Mouse (Mus musculus): Measurements from ENCODE around the gene Brd3os. TPM values are rescaled to one million over a fixed set of nuclear protein-coding genes. Genes with fewer than 3 reads are reported as not detected.

Brd3os gene
- polyA plus RNA-seq (2014; fragmentation: Nextera tagmentation; extraction: Ambion mirVana) = 15.0 and 17.3 TPM in 2 replicates

DNA sequence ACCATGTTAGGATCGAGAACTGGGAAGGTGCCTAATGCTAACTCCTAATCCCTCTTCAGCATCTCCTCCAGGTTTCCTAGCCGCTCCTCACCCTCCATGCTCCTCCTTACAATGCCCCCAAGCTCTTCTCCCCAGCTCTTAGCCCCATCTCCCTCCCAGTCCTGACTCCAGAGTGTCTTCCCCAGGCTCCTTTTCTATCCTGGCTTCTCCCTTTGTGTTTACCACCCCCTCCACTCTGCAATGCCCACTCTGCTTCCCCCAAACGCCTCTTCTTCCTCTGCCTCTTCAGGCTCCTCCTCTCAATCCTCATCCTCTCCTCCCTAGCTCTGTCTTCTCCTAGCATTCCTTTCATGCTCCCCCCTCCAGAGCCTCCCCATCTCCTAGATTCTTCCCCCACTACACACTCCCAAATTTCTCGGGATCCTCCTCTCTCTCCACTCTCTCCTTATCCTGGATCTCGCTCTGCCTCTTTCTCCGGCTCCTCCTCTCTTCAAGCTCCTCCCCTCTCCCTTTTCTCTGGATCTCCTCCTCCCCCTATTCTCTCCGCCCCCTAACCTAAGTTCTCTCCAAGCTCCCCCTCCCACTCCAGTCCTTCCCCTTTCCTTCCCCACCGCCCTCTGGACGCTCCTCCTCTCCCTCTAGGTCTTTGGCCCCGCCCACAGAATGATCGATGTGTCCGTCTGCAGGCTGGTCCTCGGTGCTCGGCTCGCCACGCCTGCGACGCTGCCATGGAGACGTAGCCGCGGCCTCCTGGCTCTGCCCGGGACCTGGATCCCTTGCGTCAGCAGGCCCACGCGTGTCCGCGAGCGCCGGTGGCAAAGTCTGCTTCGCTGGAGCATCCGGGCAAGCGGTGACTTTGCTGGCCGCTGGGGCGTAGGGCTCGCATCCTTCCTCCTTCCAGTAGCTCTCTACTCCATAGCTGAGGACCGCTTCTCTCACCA, at the start of gene Brd3os:
TSS of gene Brd3os (plus strand) at position 558 of the 941 bp plus-strand sequence.
- H3K9ac ChIP-seq (ENCODE audit: low read depth, low read length) = peak within 1 kb of the TSS; percentile 80
- H3K4me2 ChIP-seq (replicated peaks; ENCODE audit: low read depth, low read length) = peak within 1 kb of the TSS; percentile 86
- DNase-seq (ENCODE audit: low spot score) (peak; percentile 100), ATAC-seq (ENCODE audit: low FRiP score) (peak; percentile 91)
- peak within 1 kb of the TSS; percentile 75 for H3K27ac ChIP-seq (ENCODE audit: low read depth, low read length)
- no peaks in the 10 kb centered on the region for H3K27me3 ChIP-seq (ENCODE audit: control insufficient read depth, insufficient read depth, low read length)
- no peaks in the 10 kb centered on the region for H3K36me3 ChIP-seq (ENCODE audit: control insufficient read depth, insufficient read depth, low read length)
- H3K9me3 ChIP-seq (ENCODE audit: control insufficient read depth, low read length) = no peaks in the 10 kb centered on the region
- 2% methylated on average over 36 of the region's 36 CpGs for WGBS
- H3K4me1 ChIP-seq (replicated peaks; ENCODE audit: control insufficient read depth, insufficient read depth, low read length) = peaks cover 2% of the 10 kb centered on the region; the same call in 1 of the 2 replicates
- H3K4me3 ChIP-seq (ENCODE audit: low read depth, low read length) = peak within 1 kb of the TSS; percentile 64

DNA sequence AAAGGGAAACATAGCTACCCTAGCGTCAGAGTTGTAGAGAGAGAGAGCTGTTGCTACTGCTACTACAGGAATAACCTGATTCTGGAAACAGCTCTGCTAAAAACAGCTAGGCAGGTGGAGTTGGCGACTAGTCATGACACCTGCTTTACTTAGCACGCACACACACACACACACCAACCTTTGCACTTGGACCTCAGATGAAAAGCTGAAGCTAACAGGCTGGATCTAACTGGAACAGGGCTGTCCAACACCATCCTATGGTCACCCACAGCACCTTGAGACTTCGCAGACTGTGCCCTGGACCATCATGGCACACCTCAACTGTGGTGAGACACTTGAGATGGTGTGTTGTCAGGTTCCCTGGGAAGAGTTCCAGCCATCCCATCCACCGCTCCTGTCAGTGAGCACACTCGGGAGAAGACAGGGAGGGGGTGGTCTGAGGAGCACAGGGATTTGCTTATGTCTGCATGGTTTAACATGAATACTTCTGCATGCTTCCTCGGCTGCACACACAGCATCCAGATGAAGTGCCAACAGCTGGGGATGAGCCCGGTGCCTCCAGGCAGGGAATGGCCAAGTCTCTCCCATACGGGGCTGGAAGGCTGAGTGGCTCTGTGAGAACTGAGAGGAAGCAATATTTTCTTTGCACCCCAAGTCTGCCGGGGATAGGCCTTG, 47.8 kb upstream of the Brd3os start:
- H3K4me2 ChIP-seq (replicated peaks; ENCODE audit: low read depth, low read length) = no peak overlapping the region
- no peak overlapping the region for H3K9ac ChIP-seq (ENCODE audit: low read depth, low read length)
- peaks cover 23% of the 10 kb centered on the region for H3K4me1 ChIP-seq (replicated peaks; ENCODE audit: control insufficient read depth, insufficient read depth, low read length)
- WGBS = 68% methylated on average over 10 of the region's 10 CpGs
- no peak overlapping the region for H3K4me3 ChIP-seq (ENCODE audit: low read depth, low read length)
- peak; percentile 25 for DNase-seq (ENCODE audit: low spot score)
- no peaks in the 10 kb centered on the region for H3K27me3 ChIP-seq (ENCODE audit: control insufficient read depth, insufficient read depth, low read length)
- no peak overlapping the region for H3K27ac ChIP-seq (ENCODE audit: low read depth, low read length)
- H3K9me3 ChIP-seq (ENCODE audit: control insufficient read depth, low read length) = no peaks in the 10 kb centered on the region
- peak; percentile 28; the same call in 1 of the 2 replicates for ATAC-seq (ENCODE audit: low FRiP score)
- H3K36me3 ChIP-seq (ENCODE audit: control insufficient read depth, insufficient read depth, low read length) = no peaks in the 10 kb centered on the region

DNA sequence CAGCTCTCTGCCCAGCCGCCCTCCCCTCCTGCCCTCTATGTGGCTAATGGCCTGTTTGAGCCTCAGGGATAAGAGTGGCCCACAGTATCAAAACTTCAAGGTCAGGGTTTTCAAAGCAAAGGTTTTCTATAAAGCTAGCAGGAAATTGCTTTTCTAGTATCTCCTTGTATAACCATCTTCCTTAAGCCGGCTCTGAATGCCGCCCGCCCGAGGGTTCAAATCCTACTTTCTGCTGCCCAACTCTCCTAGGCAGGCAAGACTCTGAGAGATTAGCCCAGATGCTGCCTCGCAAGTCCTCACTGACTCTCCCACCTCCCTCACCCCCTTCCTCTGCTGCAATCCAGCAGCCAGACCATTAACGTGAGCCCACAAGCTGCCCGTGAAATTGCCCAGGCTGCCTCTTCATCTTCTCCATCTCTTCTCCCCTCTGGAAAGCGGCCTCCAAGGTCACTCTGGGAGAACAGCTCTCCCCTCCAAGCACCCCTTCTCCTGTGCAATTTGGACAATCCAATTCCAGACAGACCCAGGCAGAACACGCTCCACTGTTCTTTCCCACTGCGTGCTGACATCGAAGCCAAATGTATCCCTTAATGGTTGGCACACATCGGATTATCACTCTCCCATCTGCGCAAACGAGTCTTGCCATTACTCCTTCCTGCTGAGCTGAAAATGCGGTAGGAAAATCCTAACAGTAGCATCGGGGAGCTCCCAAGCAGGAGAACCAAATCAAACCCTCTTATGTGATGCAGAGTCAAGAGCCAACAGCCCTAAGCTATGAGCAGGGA, 45.3 kb upstream of the Brd3os start:
- Histone ChIP-seq H3K9me3 (ENCODE audit: control insufficient read depth, low read length) (no peaks in the 10 kb centered on the region), H3K4me1 (replicated peaks; ENCODE audit: control insufficient read depth, insufficient read depth, low read length) (peaks cover 13% of the 10 kb centered on the region), H3K36me3 (ENCODE audit: control insufficient read depth, insufficient read depth, low read length) (no peaks in the 10 kb centered on the region), H3K27ac (ENCODE audit: low read depth, low read length) (no peak overlapping the region), H3K9ac (ENCODE audit: low read depth, low read length) (no peak overlapping the region), H3K4me2 (replicated peaks; ENCODE audit: low read depth, low read length) (no peak overlapping the region), H3K27me3 (ENCODE audit: control insufficient read depth, insufficient read depth, low read length) (no peaks in the 10 kb centered on the region), H3K4me3 (ENCODE audit: low read depth, low read length) (no peak overlapping the region)
- WGBS = 64% methylated on average over 17 of the region's 17 CpGs
- ATAC-seq (ENCODE audit: low FRiP score) (no peak), DNase-seq (ENCODE audit: low spot score) (no peak)

DNA sequence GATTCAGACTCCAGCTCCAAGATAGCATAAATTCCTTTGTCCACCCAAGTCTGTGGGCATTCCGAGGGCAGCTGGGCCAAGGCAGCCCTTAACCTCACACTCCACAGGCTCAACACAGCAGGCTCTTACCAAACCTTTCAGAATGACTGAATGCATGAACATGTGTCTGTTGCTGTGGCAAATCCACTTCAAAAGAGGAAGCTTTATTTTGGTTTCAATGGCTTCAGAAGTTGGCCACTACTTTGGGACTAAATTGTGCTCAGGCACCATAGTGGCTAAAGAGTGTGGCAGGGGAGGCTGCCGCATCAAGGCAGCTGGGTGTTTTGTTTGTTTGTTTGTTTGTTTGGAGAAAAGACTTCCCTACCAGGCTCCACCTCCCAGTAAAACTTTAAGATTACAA, 42.0 kb upstream of the Brd3os start:
- no peaks in the 10 kb centered on the region for H3K36me3 ChIP-seq (ENCODE audit: control insufficient read depth, insufficient read depth, low read length)
- H3K27me3 ChIP-seq (ENCODE audit: control insufficient read depth, insufficient read depth, low read length) = no peaks in the 10 kb centered on the region
- no peak overlapping the region for H3K4me2 ChIP-seq (replicated peaks; ENCODE audit: low read depth, low read length)
- no peaks in the 10 kb centered on the region for H3K9me3 ChIP-seq (ENCODE audit: control insufficient read depth, low read length)
- ATAC-seq (ENCODE audit: low FRiP score) = no peak
- H3K9ac ChIP-seq (ENCODE audit: low read depth, low read length) = no peak overlapping the region
- H3K27ac ChIP-seq (ENCODE audit: low read depth, low read length) = no peak overlapping the region
- WGBS = 91% methylated on average over 2 of the region's 2 CpGs
- no peak overlapping the region for H3K4me3 ChIP-seq (ENCODE audit: low read depth, low read length)
- no peak for DNase-seq (ENCODE audit: low spot score)
- peaks cover 7% of the 10 kb centered on the region for H3K4me1 ChIP-seq (replicated peaks; ENCODE audit: control insufficient read depth, insufficient read depth, low read length)

DNA sequence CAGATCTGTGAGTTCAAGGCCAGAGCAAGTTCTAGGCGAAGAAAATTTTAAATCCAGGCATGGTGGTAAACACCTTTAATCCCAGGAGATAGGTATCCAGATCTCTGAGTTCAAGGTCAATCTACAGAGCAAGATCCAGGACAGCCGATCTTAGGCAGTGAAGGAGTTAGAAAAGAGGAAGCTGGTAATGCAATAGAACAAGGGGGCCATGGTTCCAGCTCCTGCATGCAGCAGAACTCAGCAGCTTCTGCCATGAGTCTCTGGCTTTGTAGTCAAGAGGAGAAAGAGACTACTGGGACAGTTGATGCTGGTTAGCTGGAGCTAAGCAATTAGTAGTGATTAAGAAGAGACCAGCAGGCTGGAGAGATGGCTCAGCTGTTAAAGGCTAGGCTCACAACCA, 40.6 kb upstream of the Brd3os start:
- no peak overlapping the region for H3K9ac ChIP-seq (ENCODE audit: low read depth, low read length)
- no peak overlapping the region for H3K27ac ChIP-seq (ENCODE audit: low read depth, low read length)
- H3K4me2 ChIP-seq (replicated peaks; ENCODE audit: low read depth, low read length) = no peak overlapping the region
- no peaks in the 10 kb centered on the region for H3K9me3 ChIP-seq (ENCODE audit: control insufficient read depth, low read length)
- no peaks in the 10 kb centered on the region for H3K36me3 ChIP-seq (ENCODE audit: control insufficient read depth, insufficient read depth, low read length)
- DNase-seq (ENCODE audit: low spot score) (no peak), ATAC-seq (ENCODE audit: low FRiP score) (no peak)
- no peak overlapping the region for H3K4me3 ChIP-seq (ENCODE audit: low read depth, low read length)
- H3K4me1 ChIP-seq (replicated peaks; ENCODE audit: control insufficient read depth, insufficient read depth, low read length) = peaks cover 4% of the 10 kb centered on the region; the same call in 1 of the 2 replicates
- H3K27me3 ChIP-seq (ENCODE audit: control insufficient read depth, insufficient read depth, low read length) = no peaks in the 10 kb centered on the region
- 94% methylated on average over 2 of the region's 2 CpGs for WGBS

DNA sequence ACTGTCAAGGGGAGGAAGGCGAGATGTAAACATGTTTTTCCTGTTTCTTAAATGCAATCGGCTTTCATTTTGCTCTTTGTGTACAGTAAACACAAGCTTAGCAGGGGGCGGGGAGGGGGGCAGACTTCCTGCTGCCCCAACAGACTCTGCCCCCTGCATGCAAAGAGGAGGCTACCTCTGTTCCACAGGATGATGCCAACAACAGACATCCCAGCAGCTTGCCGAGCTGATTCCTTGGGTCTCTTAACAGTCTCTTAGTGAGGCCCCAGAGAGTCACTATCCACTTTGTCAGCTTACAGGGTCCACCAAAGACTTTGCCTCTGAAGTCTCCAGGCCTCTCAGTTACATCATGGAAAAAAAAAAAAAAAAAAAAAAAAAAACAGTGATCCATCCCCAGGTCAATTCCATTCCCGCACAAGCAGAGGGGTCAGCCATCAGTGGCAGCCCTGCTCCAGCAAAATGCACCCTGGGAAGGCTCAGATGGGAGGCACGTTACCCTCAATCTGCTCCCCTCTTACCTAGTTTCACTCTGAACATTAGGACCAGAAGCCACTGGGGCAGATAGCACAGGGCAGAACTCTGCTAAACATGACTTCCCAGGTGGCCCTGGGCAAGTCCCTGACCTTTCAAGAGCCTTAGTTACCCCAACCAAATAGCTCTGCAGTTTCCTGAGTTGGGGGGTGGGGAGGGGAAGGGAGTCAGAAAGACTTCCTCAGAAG, 37.6 kb upstream of the Brd3os start:
- Histone ChIP-seq H3K27ac (ENCODE audit: low read depth, low read length) (no peak overlapping the region), H3K9me3 (ENCODE audit: control insufficient read depth, low read length) (no peaks in the 10 kb centered on the region)

DNA sequence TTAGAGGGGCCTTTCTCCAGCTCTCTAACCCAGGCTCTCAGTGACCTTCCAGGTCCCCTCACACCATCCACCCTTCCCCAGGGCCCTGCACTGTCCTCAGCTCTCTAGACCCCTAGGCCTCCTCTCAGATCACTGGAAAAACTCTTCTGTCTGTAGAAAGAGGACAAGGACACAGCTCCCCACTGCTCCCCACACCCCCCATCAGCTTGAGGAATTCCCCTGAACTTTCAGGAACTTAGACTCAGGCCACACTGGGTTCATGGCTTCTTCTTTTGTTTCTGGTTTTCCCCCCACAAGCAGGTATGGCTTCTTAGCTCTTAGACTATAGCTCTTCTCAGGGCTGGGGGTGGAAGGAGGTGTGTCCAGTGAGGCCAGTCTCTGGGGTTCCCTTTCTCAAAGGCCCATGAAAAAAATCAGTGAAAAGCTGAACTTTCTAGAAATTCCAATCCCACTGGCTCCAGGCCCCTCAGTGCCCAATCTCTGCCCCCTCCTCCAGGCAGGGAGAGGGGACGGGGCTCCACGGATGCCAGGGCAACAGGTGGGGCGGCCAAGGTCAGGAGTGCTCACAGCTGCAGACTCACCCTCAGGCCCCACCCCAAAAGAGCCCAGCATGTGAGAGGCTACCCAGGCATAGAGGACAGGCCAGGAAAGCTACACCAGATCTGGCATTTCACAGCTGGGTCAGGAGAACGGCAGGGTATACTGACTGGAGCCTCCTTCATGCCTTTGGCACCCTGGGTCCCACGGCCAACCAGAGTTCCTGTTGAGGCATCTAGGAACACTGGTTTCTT, 36.8 kb upstream of the Brd3os start:
- Histone ChIP-seq H3K9ac (ENCODE audit: low read depth, low read length) (no peak overlapping the region), H3K4me2 (replicated peaks; ENCODE audit: low read depth, low read length) (no peak overlapping the region), H3K4me3 (ENCODE audit: low read depth, low read length) (no peak overlapping the region), H3K4me1 (replicated peaks; ENCODE audit: control insufficient read depth, insufficient read depth, low read length) (peaks cover 9% of the 10 kb centered on the region; the same call in 1 of the 2 replicates), H3K36me3 (ENCODE audit: control insufficient read depth, insufficient read depth, low read length) (no peaks in the 10 kb centered on the region), H3K9me3 (ENCODE audit: control insufficient read depth, low read length) (no peaks in the 10 kb centered on the region), H3K27me3 (ENCODE audit: control insufficient read depth, insufficient read depth, low read length) (no peaks in the 10 kb centered on the region), H3K27ac (ENCODE audit: low read depth, low read length) (no peak overlapping the region)
- WGBS = 63% methylated on average over 5 of the region's 5 CpGs
- ATAC-seq (ENCODE audit: low FRiP score) = no peak
- DNase-seq (ENCODE audit: low spot score) = no peak

More for the DNA sequence above, 37.6 kb upstream of the Brd3os start:
- Histone ChIP-seq H3K4me2 (replicated peaks; ENCODE audit: low read depth, low read length) (no peak overlapping the region), H3K27me3 (ENCODE audit: control insufficient read depth, insufficient read depth, low read length) (no peaks in the 10 kb centered on the region), H3K4me3 (ENCODE audit: low read depth, low read length) (no peak overlapping the region), H3K36me3 (ENCODE audit: control insufficient read depth, insufficient read depth, low read length) (no peaks in the 10 kb centered on the region), H3K9ac (ENCODE audit: low read depth, low read length) (no peak overlapping the region), H3K4me1 (replicated peaks; ENCODE audit: control insufficient read depth, insufficient read depth, low read length) (peaks cover 9% of the 10 kb centered on the region; the same call in 1 of the 2 replicates)
- no peak for DNase-seq (ENCODE audit: low spot score)
- ATAC-seq (ENCODE audit: low FRiP score) = no peak
- WGBS = 38% methylated on average over 6 of the region's 6 CpGs
